ENCODE assay signal across 9 mouse cellular contexts in genomic region chr10:39261174-39262145, GRCm38 (mm10).
DNase-seq lines count a peak whose midpoint lies in the region; ATAC-seq and TF ChIP-seq lines count a peak whose summit lies in the region.
"Had no signal": no experiment of that assay in that cellular context is flagged by ENCODE, and none has a peak within 500 bp of the region (broad histone marks: within the 10 kb centered on the region; RNA-seq: fewer than 3 reads in every experiment).

No protein-coding gene starts in this region.

- H3K4me1 ChIP-seq in liver, adult 2 months (ENCODE audit: control insufficient read depth, insufficient read depth, low read length) = peaks cover 1% of the 10 kb centered on the region; the same call in 1 of the 2 replicates
- H3K4me1 ChIP-seq in embryonic fibroblast, embryonic 13.5 days (ENCODE audit: control insufficient read depth, insufficient read depth, low read length) = peaks cover 25% of the 10 kb centered on the region
- H3K4me1 ChIP-seq in hindbrain, embryonic 12.5 days = peaks cover 18% of the 10 kb centered on the region
- H3K4me1 ChIP-seq in olfactory bulb, adult 2 months (ENCODE audit: control insufficient read depth, insufficient read depth, low read length) = peaks cover 16% of the 10 kb centered on the region

- H3K4me3 ChIP-seq in liver, adult 2 months (ENCODE audit: insufficient read depth, low read depth, low read length) = no peak overlapping the region
- H3K4me3 ChIP-seq in embryonic fibroblast, embryonic 13.5 days (ENCODE audit: insufficient read depth, low read length) = no peak overlapping the region
- H3K4me3 ChIP-seq in hindbrain, embryonic 12.5 days = no peak overlapping the region
- no peak overlapping the region for H3K4me3 ChIP-seq in olfactory bulb, adult 2 months (ENCODE audit: insufficient read depth, low read depth, low read length)
- H3K4me3 ChIP-seq: neural tube, embryonic 12.5 days had no signal

- no peaks in the 10 kb centered on the region for H3K9me3 ChIP-seq in hindbrain, embryonic 12.5 days (replicated peaks)
- H3K9me3 ChIP-seq: neural tube, embryonic 12.5 days had no signal

- no peak overlapping the region for H3K9ac ChIP-seq in liver, adult 2 months (ENCODE audit: low read depth, low read length)
- H3K9ac ChIP-seq in hindbrain, embryonic 12.5 days = no peak overlapping the region
- H3K9ac ChIP-seq: neural tube, embryonic 12.5 days had no signal

- 74% methylated on average over 8 of the region's 8 CpGs for WGBS in liver, adult 2 months
- 65% methylated on average over 8 of the region's 8 CpGs for WGBS in hindbrain, embryonic 12.5 days
- WGBS in olfactory bulb, adult 2 months = 29% methylated on average over 8 of the region's 8 CpGs

- no peak overlapping the region for H3K4me2 ChIP-seq in hindbrain, embryonic 12.5 days (replicated peaks)
- H3K4me2 ChIP-seq: neural tube, embryonic 12.5 days had no signal

- ATAC-seq in hindbrain, embryonic 12.5 days (ENCODE audit: low FRiP score) = 0 out of 2 replicates have a peak, but pooled peaks have one; percentile 46
- no peak for ATAC-seq in cerebellum, adult (ENCODE audit: insufficient number of reproducible peaks, low FRiP score, low TSS enrichment)

- peak; percentile 25 for DNase-seq in liver, adult 2 months (ENCODE audit: extremely low read depth, low read depth, low spot score)
- DNase-seq in liver = no peak
- no peak for DNase-seq in spleen, adult 18-20 months
- no peak for DNase-seq in testis, postnatal 14 days (ENCODE audit: low spot score)

- TF ChIP-seq CTCF in liver, adult 2 months (IDR thresholded peaks at IDR 0.05; ENCODE audit: low read depth, low read length) = no peak
- no peak for TF ChIP-seq CTCF in embryonic fibroblast, embryonic 13.5 days (IDR thresholded peaks at IDR 0.05; ENCODE audit: borderline replicate concordance, insufficient read depth, low read length)
- TF ChIP-seq CTCF in olfactory bulb, adult 2 months (IDR thresholded peaks at IDR 0.05; ENCODE audit: insufficient read depth, low read depth, low read length) = no peak

- no peak for TF ChIP-seq POLR2A in liver, adult 2 months (IDR thresholded peaks at IDR 0.05; ENCODE audit: extremely low read depth, insufficient read depth, low read length)
- no peak for TF ChIP-seq POLR2A in embryonic fibroblast, embryonic 13.5 days (IDR thresholded peaks at IDR 0.05; ENCODE audit: low read depth, low read length)
- no peak for TF ChIP-seq POLR2A in olfactory bulb, adult 2 months (IDR thresholded peaks at IDR 0.05; ENCODE audit: insufficient read depth, low read depth, low read length)

- H3K36me3 ChIP-seq in liver, adult 2 months (ENCODE audit: control insufficient read depth, insufficient read depth, low read length) = no peaks in the 10 kb centered on the region
- H3K36me3 ChIP-seq in hindbrain, embryonic 12.5 days = no peaks in the 10 kb centered on the region
- H3K36me3 ChIP-seq: neural tube, embryonic 12.5 days had no signal

- H3K27ac ChIP-seq in liver, adult 2 months (replicated peaks; ENCODE audit: insufficient read depth, low read depth, low read length) = no peak overlapping the region
- H3K27ac ChIP-seq in embryonic fibroblast, embryonic 13.5 days (ENCODE audit: insufficient read depth, low read length) = peak overlapping the region; percentile 83
- peak overlapping the region; percentile 52 for H3K27ac ChIP-seq in hindbrain, embryonic 12.5 days
- H3K27ac ChIP-seq in olfactory bulb, adult 2 months (ENCODE audit: insufficient read depth, low read depth, low read length) = peak overlapping the region; percentile 87
- H3K27ac ChIP-seq: neural tube, embryonic 12.5 days had no signal

- no peaks in the 10 kb centered on the region for H3K79me2 ChIP-seq in liver, adult 2 months (ENCODE audit: control insufficient read depth, insufficient read depth, low read length)

- no peaks in the 10 kb centered on the region for H3K27me3 ChIP-seq in liver, adult 2 months (ENCODE audit: control insufficient read depth, insufficient read depth, low read length)
- H3K27me3 ChIP-seq in hindbrain, embryonic 12.5 days = no peaks in the 10 kb centered on the region
- H3K27me3 ChIP-seq: neural tube, embryonic 12.5 days had no signal
